ENCODE assay signal across 9 mouse cellular contexts in genomic region chr6:99019266-99019665, GRCm38 (mm10).
DNase-seq lines count a peak whose midpoint lies in the region; ATAC-seq and TF ChIP-seq lines count a peak whose summit lies in the region.
"Had no signal": no experiment of that assay in that cellular context is flagged by ENCODE, and none has a peak within 500 bp of the region (broad histone marks: within the 10 kb centered on the region; RNA-seq: fewer than 3 reads in every experiment).

No protein-coding gene starts in this region.

- no peak overlapping the region for H3K4me2 ChIP-seq in embryonic facial prominence, embryonic 14.5 days (ENCODE audit: low read depth, low read length)
- H3K4me2 ChIP-seq in kidney, embryonic 15.5 days = no peak overlapping the region
- peak overlapping the region; percentile 27 for H3K4me2 ChIP-seq in intestine, embryonic 14.5 days (ENCODE audit: low read length)

- in situ Hi-C loops in ES-E14 (cut with MboI; ENCODE audit: low sequenced_read_pairs in 2 of 2, unreplicated experiment in 2 of 2) = no loop called here

- no peaks in the 10 kb centered on the region for H3K9me3 ChIP-seq in embryonic facial prominence, embryonic 14.5 days (ENCODE audit: control insufficient read depth, low read length)
- H3K9me3 ChIP-seq in embryonic facial prominence, embryonic 10.5 days = no peaks in the 10 kb centered on the region
- no peaks in the 10 kb centered on the region for H3K9me3 ChIP-seq in kidney, embryonic 15.5 days (replicated peaks)
- H3K9me3 ChIP-seq in ES-E14 (ENCODE audit: control insufficient read depth, insufficient read depth, low read depth, low read length) = no peaks in the 10 kb centered on the region
- no peaks in the 10 kb centered on the region for H3K9me3 ChIP-seq in intestine, embryonic 14.5 days (ENCODE audit: control insufficient read depth, low read length)

- no peak overlapping the region for H3K4me3 ChIP-seq in embryonic facial prominence, embryonic 14.5 days (ENCODE audit: low read depth, low read length)
- no peak overlapping the region for H3K4me3 ChIP-seq in embryonic facial prominence, embryonic 10.5 days
- no peak overlapping the region for H3K4me3 ChIP-seq in kidney, embryonic 15.5 days (replicated peaks)
- no peak overlapping the region for H3K4me3 ChIP-seq in ES-E14 (ENCODE audit: insufficient read depth in 1 of 2, low read depth in 1 of 2, low read length in 2 of 2, poor library complexity in 1 of 2, severe bottlenecking in 1 of 2)
- H3K4me3 ChIP-seq in intestine, embryonic 14.5 days (ENCODE audit: low read depth, low read length) = no peak overlapping the region
- H3K4me3 ChIP-seq: erythroblast, embryonic 14.5 days had no signal

- peaks cover 18% of the 10 kb centered on the region for H3K36me3 ChIP-seq in embryonic facial prominence, embryonic 14.5 days (ENCODE audit: control insufficient read depth, insufficient read depth, low read length)
- H3K36me3 ChIP-seq in embryonic facial prominence, embryonic 10.5 days (replicated peaks) = peaks cover 27% of the 10 kb centered on the region
- peaks cover 9% of the 10 kb centered on the region; the same call in 1 of the 2 replicates for H3K36me3 ChIP-seq in kidney, embryonic 15.5 days
- peaks cover 14% of the 10 kb centered on the region for H3K36me3 ChIP-seq in ES-E14 (ENCODE audit: control insufficient read depth, insufficient read depth, low read length, poor library complexity, severe bottlenecking)
- peaks cover 23% of the 10 kb centered on the region for H3K36me3 ChIP-seq in intestine, embryonic 14.5 days (ENCODE audit: control insufficient read depth, insufficient read depth, low read length)

- no peaks in the 10 kb centered on the region for H3K27me3 ChIP-seq in embryonic facial prominence, embryonic 14.5 days (replicated peaks; ENCODE audit: control insufficient read depth, insufficient read depth, low read length)
- H3K27me3 ChIP-seq in embryonic facial prominence, embryonic 10.5 days (replicated peaks; ENCODE audit: low read depth, poor library complexity, severe bottlenecking) = 0 out of 2 replicates have a peak, but pooled peaks cover 22% of the 10 kb centered on the region
- H3K27me3 ChIP-seq in kidney, embryonic 15.5 days = peaks cover 16% of the 10 kb centered on the region
- H3K27me3 ChIP-seq in intestine, embryonic 14.5 days (replicated peaks; ENCODE audit: control insufficient read depth, insufficient read depth, low read length) = no peaks in the 10 kb centered on the region

- DNase-seq in embryonic facial prominence, embryonic 14.5 days (ENCODE audit: low spot score) = peak; percentile 42
- no peak for DNase-seq in embryonic facial prominence, embryonic 10.5 days (ENCODE audit: low spot score)
- DNase-seq in kidney, postnatal 10 days = no peak
- no peak for DNase-seq in ES-E14 (ENCODE audit: low read depth, low spot score)
- DNase-seq in intestine, embryonic 14.5 days (ENCODE audit: low spot score) = no peak
- no peak for DNase-seq in frontal cortex, postnatal 25 days (ENCODE audit: low spot score in 2 of 2)

- H3K27ac ChIP-seq in embryonic facial prominence, embryonic 14.5 days (replicated peaks; ENCODE audit: low read depth, low read length) = no peak overlapping the region; the same call in 1 of the 2 replicates
- H3K27ac ChIP-seq in embryonic facial prominence, embryonic 10.5 days (replicated peaks) = no peak overlapping the region
- peak overlapping the region; percentile 9; the same call in 1 of the 2 replicates for H3K27ac ChIP-seq in kidney, embryonic 15.5 days
- no peak overlapping the region for H3K27ac ChIP-seq in ES-E14 (ENCODE audit: insufficient read depth, low read depth, low read length, poor library complexity, severe bottlenecking)
- peak overlapping the region; percentile 48 for H3K27ac ChIP-seq in intestine, embryonic 14.5 days (ENCODE audit: low read depth)

- peaks cover 14% of the 10 kb centered on the region for H3K4me1 ChIP-seq in embryonic facial prominence, embryonic 14.5 days (ENCODE audit: control insufficient read depth, insufficient read depth, low read length)
- H3K4me1 ChIP-seq in embryonic facial prominence, embryonic 10.5 days = peaks cover 61% of the 10 kb centered on the region
- peaks cover 29% of the 10 kb centered on the region for H3K4me1 ChIP-seq in kidney, embryonic 15.5 days
- H3K4me1 ChIP-seq in ES-E14 (ENCODE audit: control insufficient read depth in 2 of 2, insufficient read depth in 2 of 2, low read length in 2 of 2, poor library complexity in 1 of 2) = peaks cover 0 to 6% of the 10 kb centered on the region in 2 experiments; a peak in 2 of 4 replicates
- peaks cover 41% of the 10 kb centered on the region for H3K4me1 ChIP-seq in intestine, embryonic 14.5 days (replicated peaks; ENCODE audit: control insufficient read depth, insufficient read depth, low read length)

- H3K9ac ChIP-seq in embryonic facial prominence, embryonic 14.5 days (ENCODE audit: low read depth, low read length) = no peak overlapping the region
- no peak overlapping the region for H3K9ac ChIP-seq in kidney, embryonic 15.5 days
- H3K9ac ChIP-seq in ES-E14 (ENCODE audit: insufficient read depth, low read depth, low read length, poor library complexity, severe bottlenecking) = peak overlapping the region; percentile 40; the same call in 1 of the 2 replicates
- H3K9ac ChIP-seq in intestine, embryonic 14.5 days (ENCODE audit: low read length) = no peak overlapping the region

- no peak for ATAC-seq in embryonic facial prominence, embryonic 14.5 days (ENCODE audit: low read depth)
- peak; percentile 83 for ATAC-seq in kidney, embryonic 15.5 days (replicated peaks; ENCODE audit: low FRiP score)
- peak; percentile 77; the same call in 1 of the 2 replicates for ATAC-seq in intestine, embryonic 14.5 days (replicated peaks; ENCODE audit: low FRiP score, low TSS enrichment, low read depth)
- ATAC-seq in cerebellum, adult (ENCODE audit: insufficient number of reproducible peaks, low FRiP score, low TSS enrichment) = no peak

- 51% methylated on average over 9 of the region's 9 CpGs for WGBS in embryonic facial prominence, embryonic 14.5 days
- 73% methylated on average over 9 of the region's 9 CpGs for WGBS in embryonic facial prominence, embryonic 10.5 days
- 11% methylated on average over 9 of the region's 9 CpGs for WGBS in kidney, embryonic 15.5 days
- 35% methylated on average over 9 of the region's 9 CpGs for WGBS in intestine, embryonic 14.5 days

TF ChIP-seq in ES-E14, 5 proteins besides CTCF, POLR2A, EP300 and RAD21:
- no peak for TF ChIP-seq ZC3H11A (IDR thresholded peaks at IDR 0.05; ENCODE audit: borderline replicate concordance, low read depth, low read length)
- TF ChIP-seq HCFC1 (IDR thresholded peaks at IDR 0.05; ENCODE audit: borderline replicate concordance, insufficient read depth, low read length) = no peak
- TF ChIP-seq MAFK (IDR thresholded peaks at IDR 0.05; ENCODE audit: insufficient read depth, low read depth, low read length) = no peak
- TF ChIP-seq ZNF384 (IDR thresholded peaks at IDR 0.05; ENCODE audit: low read depth, low read length) = no peak
- no peak for TF ChIP-seq CHD2 (IDR thresholded peaks at IDR 0.05; ENCODE audit: low read depth, low read length)
TF ChIP-seq in ES-E14: peak in this region for 0.

Comparison
In these comparisons a context has a peak if more than half of its experiments do, and no peak if none do; other contexts are left out.
1. ATAC-seq: peak in kidney, embryonic 15.5 days (single experiment) and intestine, embryonic 14.5 days (single experiment); none in embryonic facial prominence, embryonic 14.5 days (single experiment) and cerebellum, adult (single experiment).
2. H3K27ac ChIP-seq: peak in kidney, embryonic 15.5 days (single experiment) and intestine, embryonic 14.5 days (single experiment); none in embryonic facial prominence, embryonic 14.5 days (single experiment), embryonic facial prominence, embryonic 10.5 days (single experiment) and ES-E14 (single experiment).